Mouse (Mus musculus) heart, postnatal 0 days (tissue): ENCODE results near the gene Nav1.

Experiments used
- CTCF ChIP-seq: IDR thresholded peaks from 2 replicates; pipeline ENCODE4 v1.5.1; 2016; ENCODE audit warnings: antibody characterized with exemption, control low read depth, low read depth
- EP300 ChIP-seq: IDR thresholded peaks from 2 replicates; pipeline ENCODE4 v1.6.1; 2016; ENCODE audit warnings: antibody characterized with exemption, low read depth

GRCm38 (mm10) chr1:135452259-135452658, 154.8 kb downstream of the Nav1 start:
- no peak for TF ChIP-seq EP300
- TF ChIP-seq CTCF = peak; percentile 38
